ENCODE assay signal across 9 mouse cellular contexts in the genomic region with DNA sequence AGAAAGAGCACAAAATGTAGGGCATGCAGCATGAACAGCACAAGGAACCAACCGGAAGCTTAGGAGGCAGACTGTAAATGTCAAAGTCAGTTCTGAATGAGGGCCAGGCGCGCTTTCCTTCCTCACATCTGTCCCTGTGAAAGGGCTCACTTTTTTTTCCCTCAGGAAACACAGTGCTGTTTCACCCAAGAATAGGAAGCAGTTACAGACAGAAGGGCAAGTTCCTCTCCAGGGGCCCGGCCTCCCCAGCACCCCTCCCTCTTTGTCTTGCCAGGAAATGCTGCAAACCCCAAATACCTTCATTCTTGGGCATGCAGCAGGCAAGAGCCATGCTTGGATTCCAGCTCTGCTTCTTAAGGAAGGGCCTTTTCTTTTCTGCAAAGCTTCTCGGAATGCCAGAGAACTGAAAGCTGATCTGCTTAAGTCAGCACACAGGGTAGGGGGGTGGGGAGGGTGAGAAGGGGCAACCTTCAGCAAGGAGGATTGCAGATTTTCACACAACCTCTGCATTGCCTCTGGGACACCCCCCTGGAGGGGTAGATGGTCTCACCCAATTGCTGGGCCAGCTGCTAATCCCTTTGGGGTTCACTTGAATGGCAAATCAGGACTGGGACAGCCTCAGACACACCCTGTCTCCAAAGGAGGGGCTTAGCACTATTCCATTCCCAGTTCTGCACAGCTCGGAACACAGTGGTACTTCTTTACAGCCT.
A peak's percentile ranks its signal among the peaks of the same experiment; 100 is the strongest.
DNase-seq lines count a peak whose midpoint lies in the region; ATAC-seq and TF ChIP-seq lines count a peak whose summit lies in the region.
"Had no signal": no experiment of that assay in that cellular context is flagged by ENCODE, and none has a peak within 500 bp of the region (broad histone marks: within the 10 kb centered on the region; RNA-seq: fewer than 3 reads in every experiment).

No protein-coding gene starts in this region.

- H3K27me3 ChIP-seq in heart, embryonic 13.5 days (replicated peaks), result peaks cover 50% of the 10 kb centered on the region
- no peaks in the 10 kb centered on the region for H3K27me3 ChIP-seq in embryonic facial prominence, embryonic 11.5 days (ENCODE audit: control insufficient read depth, insufficient read depth, low read length)
- peaks cover 13% of the 10 kb centered on the region; the same call in 1 of the 2 replicates for H3K27me3 ChIP-seq in hindbrain, embryonic 15.5 days
- peaks cover 68% of the 10 kb centered on the region for H3K27me3 ChIP-seq in midbrain, embryonic 13.5 days

- H3K27ac ChIP-seq in heart, embryonic 13.5 days (replicated peaks), result peak overlapping the region; percentile 53; the same call in 1 of the 2 replicates
- peak overlapping the region; percentile 60 for H3K27ac ChIP-seq in embryonic facial prominence, embryonic 11.5 days (replicated peaks; ENCODE audit: low read depth, low read length)
- H3K27ac ChIP-seq in hindbrain, embryonic 15.5 days (replicated peaks), result no peak overlapping the region; the same call in 1 of the 2 replicates
- peak overlapping the region; percentile 64 for H3K27ac ChIP-seq in midbrain, embryonic 13.5 days
- H3K27ac ChIP-seq in layer of hippocampus, adult 2 months, result no peak overlapping the region

- no peak overlapping the region for H3K4me3 ChIP-seq in heart, embryonic 13.5 days
- H3K4me3 ChIP-seq in embryonic facial prominence, embryonic 11.5 days (ENCODE audit: low read depth, low read length), result peak overlapping the region; percentile 9
- no peak overlapping the region for H3K4me3 ChIP-seq in hindbrain, embryonic 15.5 days
- H3K4me3 ChIP-seq in midbrain, embryonic 13.5 days (replicated peaks), result peak overlapping the region; percentile 21
- no peak overlapping the region for H3K4me3 ChIP-seq in layer of hippocampus, adult 2 months

- H3K4me1 ChIP-seq in heart, embryonic 13.5 days, result peaks cover 9% of the 10 kb centered on the region; the same call in 1 of the 2 replicates
- H3K4me1 ChIP-seq in embryonic facial prominence, embryonic 11.5 days (ENCODE audit: control insufficient read depth, insufficient read depth, low read length), result no peaks in the 10 kb centered on the region
- H3K4me1 ChIP-seq in hindbrain, embryonic 15.5 days (replicated peaks), result peaks cover 9% of the 10 kb centered on the region; the same call in 1 of the 2 replicates
- peaks cover 14% of the 10 kb centered on the region for H3K4me1 ChIP-seq in midbrain, embryonic 13.5 days (replicated peaks)

- H3K36me3 ChIP-seq in heart, embryonic 13.5 days, result no peaks in the 10 kb centered on the region
- H3K36me3 ChIP-seq in embryonic facial prominence, embryonic 11.5 days (replicated peaks; ENCODE audit: control insufficient read depth, insufficient read depth, low read depth, low read length), result no peaks in the 10 kb centered on the region
- H3K36me3 ChIP-seq in hindbrain, embryonic 15.5 days, result no peaks in the 10 kb centered on the region
- no peaks in the 10 kb centered on the region for H3K36me3 ChIP-seq in midbrain, embryonic 13.5 days
- H3K36me3 ChIP-seq: G1E had no signal

- H3K9me3 ChIP-seq in heart, embryonic 13.5 days, result no peaks in the 10 kb centered on the region
- no peaks in the 10 kb centered on the region for H3K9me3 ChIP-seq in embryonic facial prominence, embryonic 11.5 days (replicated peaks; ENCODE audit: control insufficient read depth, low read length)
- no peaks in the 10 kb centered on the region for H3K9me3 ChIP-seq in hindbrain, embryonic 15.5 days
- no peaks in the 10 kb centered on the region for H3K9me3 ChIP-seq in midbrain, embryonic 13.5 days
- H3K9me3 ChIP-seq: G1E had no signal

- TF ChIP-seq CTCF in layer of hippocampus, adult 2 months (conservative IDR thresholded peaks at IDR 0.05), result no peak

- WGBS in heart, embryonic 13.5 days, result 23% methylated on average over 6 of the region's 6 CpGs
- 18% methylated on average over 6 of the region's 6 CpGs for WGBS in embryonic facial prominence, embryonic 11.5 days
- WGBS in hindbrain, embryonic 15.5 days, result 33% methylated on average over 6 of the region's 6 CpGs
- 20% methylated on average over 6 of the region's 6 CpGs for WGBS in midbrain, embryonic 13.5 days

- intact Hi-C loops in heart, postnatal 25 days (cut with DNase I), result no loop called here

- no peak overlapping the region for H3K9ac ChIP-seq in heart, embryonic 13.5 days
- H3K9ac ChIP-seq in embryonic facial prominence, embryonic 11.5 days (replicated peaks; ENCODE audit: low read length), result peak overlapping the region; percentile 46
- H3K9ac ChIP-seq in hindbrain, embryonic 15.5 days, result no peak overlapping the region
- H3K9ac ChIP-seq in midbrain, embryonic 13.5 days (replicated peaks), result peak overlapping the region; percentile 36; the same call in 1 of the 2 replicates

- ATAC-seq in heart, embryonic 13.5 days (ENCODE audit: extremely low read depth, insufficient number of reproducible peaks, low FRiP score, low TSS enrichment), result no peak
- ATAC-seq in embryonic facial prominence, embryonic 11.5 days (replicated peaks; ENCODE audit: insufficient number of reproducible peaks, low FRiP score, low TSS enrichment, low read depth), result peak; percentile 96
- ATAC-seq in hindbrain, embryonic 15.5 days (ENCODE audit: low FRiP score, low read depth), result peak; percentile 56
- ATAC-seq in midbrain, embryonic 13.5 days, result peak; percentile 97
- ATAC-seq in activated CD4-positive, CD25-positive, alpha-beta regulatory T cell, adult 4 months, result no peak

- peak overlapping the region; percentile 7; the same call in 1 of the 2 replicates for H3K4me2 ChIP-seq in heart, embryonic 13.5 days
- H3K4me2 ChIP-seq in embryonic facial prominence, embryonic 11.5 days (ENCODE audit: low read depth, low read length), result peak overlapping the region; percentile 28
- peak overlapping the region; percentile 6; the same call in 1 of the 2 replicates for H3K4me2 ChIP-seq in hindbrain, embryonic 15.5 days
- H3K4me2 ChIP-seq in midbrain, embryonic 13.5 days (replicated peaks), result peak overlapping the region; percentile 41

- no peak for DNase-seq in heart, postnatal 25 days (ENCODE audit: low spot score)
- DNase-seq in embryonic facial prominence, embryonic 11.5 days (ENCODE audit: low spot score), result peak; percentile 76
- no peak for DNase-seq in urinary bladder, postnatal 25 days (ENCODE audit: low spot score)
- DNase-seq in layer of hippocampus, adult 2 months (ENCODE audit: low spot score in 2 of 2), result no peak

Comparison
In these comparisons a context has a peak if more than half of its experiments do, and no peak if none do; other contexts are left out.
1. ATAC-seq: peak in embryonic facial prominence, embryonic 11.5 days (single experiment), hindbrain, embryonic 15.5 days (single experiment) and midbrain, embryonic 13.5 days (single experiment); none in heart, embryonic 13.5 days (single experiment) and activated CD4-positive, CD25-positive, alpha-beta regulatory T cell, adult 4 months (single experiment).
2. H3K27ac ChIP-seq: peak in heart, embryonic 13.5 days (single experiment), embryonic facial prominence, embryonic 11.5 days (single experiment) and midbrain, embryonic 13.5 days (single experiment); none in hindbrain, embryonic 15.5 days (single experiment) and layer of hippocampus, adult 2 months (single experiment).
3. H3K4me3 ChIP-seq: peak in embryonic facial prominence, embryonic 11.5 days (single experiment) and midbrain, embryonic 13.5 days (single experiment); none in heart, embryonic 13.5 days (single experiment), hindbrain, embryonic 15.5 days (single experiment) and layer of hippocampus, adult 2 months (single experiment).
4. H3K9ac ChIP-seq: peak in embryonic facial prominence, embryonic 11.5 days (single experiment) and midbrain, embryonic 13.5 days (single experiment); none in heart, embryonic 13.5 days (single experiment) and hindbrain, embryonic 15.5 days (single experiment).
5. Peak in every context shown above with its lines, with median percentiles within 50 percentile points of each other: H3K4me2 ChIP-seq.